Mouse (Mus musculus) liver, postnatal 0 days (tissue): ENCODE results near the gene Immp2l.

ENCODE experiments used
- CTCF ChIP-seq: sonication (generic); IDR thresholded peaks from 2 replicates; pipeline ENCODE4 v1.5.1; 2016; ENCODE audit warnings: antibody characterized with exemption, low read depth
- EP300 ChIP-seq: IDR thresholded peaks from 2 replicates; pipeline ENCODE4 v1.6.1; 2016; ENCODE audit warnings: antibody characterized with exemption, low read depth, mild to moderate bottlenecking

DNA sequence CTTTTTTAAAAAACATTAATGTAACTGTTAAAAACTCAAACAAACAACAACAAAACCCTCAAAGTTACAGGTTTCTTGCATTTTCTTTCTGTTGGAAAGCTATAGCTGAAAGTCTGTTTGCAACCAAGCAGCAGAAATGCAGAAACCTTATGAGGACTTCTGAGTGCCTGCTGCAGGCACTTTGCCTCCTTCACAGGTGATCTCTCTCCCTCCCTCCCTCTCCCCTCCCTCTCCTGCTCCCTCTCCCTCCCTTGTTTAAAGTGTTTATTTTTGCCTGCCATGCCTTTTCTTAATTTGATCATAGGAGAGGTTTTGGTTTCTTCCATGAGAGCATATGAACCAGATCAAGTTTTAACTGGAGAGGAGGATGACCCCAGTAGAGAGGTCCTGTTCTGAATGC is 392.7 kb downstream of the Immp2l start:
- TF ChIP-seq CTCF (no peak), EP300 (no peak)
